In the genomic region with DNA sequence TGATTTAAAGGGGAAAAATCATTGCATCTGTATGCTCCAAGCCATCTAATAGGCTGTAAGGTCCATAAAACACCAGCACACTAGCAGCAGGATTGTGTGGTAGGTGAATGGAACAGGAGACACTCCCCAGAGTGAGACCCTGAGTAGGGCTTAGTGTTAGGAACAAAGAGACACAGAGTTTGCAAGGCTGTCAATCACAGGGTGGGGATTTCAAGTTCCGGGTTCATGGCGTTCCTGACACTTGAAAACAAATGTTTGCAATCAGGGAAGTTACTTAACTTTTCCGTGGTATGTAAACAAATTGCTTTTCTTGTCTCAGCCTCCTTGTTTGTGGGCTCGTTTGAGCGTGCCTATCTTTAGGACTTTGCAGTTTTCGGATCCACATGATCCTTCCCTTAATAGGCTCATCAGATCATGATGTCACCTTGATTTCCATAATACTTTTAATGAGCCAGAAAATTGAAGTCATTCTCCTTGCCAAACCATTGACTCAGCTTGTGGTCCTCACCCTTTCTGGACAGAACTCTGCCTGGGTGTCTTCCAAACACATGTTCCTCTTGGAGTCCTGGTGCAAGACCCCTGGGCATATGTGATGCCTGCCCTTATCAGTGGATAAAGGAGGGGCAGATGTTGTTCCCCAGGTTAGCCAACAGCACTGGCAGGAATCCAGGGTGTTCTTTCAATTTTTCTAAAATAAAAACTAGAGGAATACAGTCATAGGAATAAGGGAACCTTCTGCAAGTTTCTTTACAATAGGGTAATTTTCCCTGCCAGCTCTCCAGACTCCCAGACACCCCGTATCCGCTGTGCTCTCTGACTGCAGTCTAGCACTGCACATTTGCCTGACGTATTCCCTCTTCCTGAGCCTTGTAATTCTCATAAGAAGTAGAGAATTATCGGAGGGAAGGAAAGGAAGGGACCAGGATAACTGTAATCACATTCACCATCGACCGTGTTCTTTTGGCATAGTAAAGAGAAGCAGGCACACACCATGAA, we compare ENCODE assay signal across 13 mouse cellular contexts.
A peak's percentile ranks its signal among the peaks of the same experiment; 100 is the strongest.
DNase-seq lines count a peak whose midpoint lies in the region; ATAC-seq lines count a peak whose summit lies in the region.
"Had no signal": no experiment of that assay in that cellular context is flagged by ENCODE, and none has a peak within 500 bp of the region (broad histone marks: within the 10 kb centered on the region; RNA-seq: fewer than 3 reads in every experiment).

No protein-coding gene starts in this region.

- no peaks in the 10 kb centered on the region for H3K9me3 ChIP-seq in forebrain, embryonic 15.5 days
- H3K9me3 ChIP-seq in forebrain, embryonic 10.5 days = no peaks in the 10 kb centered on the region
- H3K9me3 ChIP-seq: embryonic facial prominence, embryonic 12.5 days; lung, embryonic 15.5 days had no signal

- H3K4me2 ChIP-seq in forebrain, embryonic 15.5 days (replicated peaks) = peak overlapping the region; percentile 2; the same call in 1 of the 2 replicates
- H3K4me2 ChIP-seq: embryonic facial prominence, embryonic 12.5 days; lung, embryonic 15.5 days had no signal

- 32% methylated on average over 12 of the region's 12 CpGs for WGBS in forebrain, embryonic 15.5 days
- 76% methylated on average over 12 of the region's 12 CpGs for WGBS in forebrain, embryonic 10.5 days

- no peak overlapping the region for H3K9ac ChIP-seq in forebrain, embryonic 15.5 days (replicated peaks)
- H3K9ac ChIP-seq: embryonic facial prominence, embryonic 12.5 days; lung, embryonic 15.5 days had no signal

- no peak for DNase-seq in forebrain, embryonic 10.5 days (ENCODE audit: extremely low spot score, low spot score)
- DNase-seq in lung, postnatal 25 days (ENCODE audit: low spot score) = peak; percentile 42
- no peak for DNase-seq in lung, postnatal 10 days
- peak; percentile 48 for DNase-seq in heart, adult 8-10 months (ENCODE audit: low spot score)
- DNase-seq in retina, embryonic 14.5 days (ENCODE audit: low spot score) = peak; percentile 16
- no peak for DNase-seq in embryo, embryonic 10 days (ENCODE audit: low spot score)
- DNase-seq: layer of hippocampus, adult 9-11 months; right cerebral cortex, postnatal 25 days had no signal

- H3K27ac ChIP-seq in forebrain, embryonic 15.5 days (replicated peaks) = peak overlapping the region; percentile 51
- no peak overlapping the region for H3K27ac ChIP-seq in forebrain, embryonic 10.5 days
- H3K27ac ChIP-seq: lung, embryonic 15.5 days had no signal

- peak; percentile 58; the same call in 1 of the 2 replicates for ATAC-seq in forebrain, embryonic 15.5 days (replicated peaks)
- ATAC-seq in erythroblast, adult 5-6 weeks (replicated peaks; ENCODE audit: low FRiP score, poor library complexity, severe bottlenecking) = no peak
- ATAC-seq: intestine, embryonic 16.5 days had no signal

- H3K4me1 ChIP-seq in forebrain, embryonic 15.5 days = peaks cover 14% of the 10 kb centered on the region
- H3K4me1 ChIP-seq in forebrain, embryonic 10.5 days = peaks cover 36% of the 10 kb centered on the region

- no peak overlapping the region for H3K4me3 ChIP-seq in forebrain, embryonic 15.5 days
- H3K4me3 ChIP-seq in forebrain, embryonic 10.5 days = no peak overlapping the region
- H3K4me3 ChIP-seq: embryonic facial prominence, embryonic 12.5 days; lung, embryonic 15.5 days had no signal

- H3K27me3 ChIP-seq in forebrain, embryonic 15.5 days = no peaks in the 10 kb centered on the region
- H3K27me3 ChIP-seq in forebrain, embryonic 10.5 days (ENCODE audit: poor library complexity, severe bottlenecking) = no peaks in the 10 kb centered on the region
- H3K27me3 ChIP-seq: embryonic facial prominence, embryonic 12.5 days; lung, embryonic 15.5 days had no signal

- no peaks in the 10 kb centered on the region for H3K36me3 ChIP-seq in forebrain, embryonic 15.5 days
- H3K36me3 ChIP-seq in forebrain, embryonic 10.5 days (replicated peaks) = no peaks in the 10 kb centered on the region
- H3K36me3 ChIP-seq: embryonic facial prominence, embryonic 12.5 days; lung, embryonic 15.5 days had no signal

Comparison
In these comparisons a context has a peak if more than half of its experiments do, and no peak if none do; other contexts are left out.
1. DNase-seq: peak in lung, postnatal 25 days (single experiment), heart, adult 8-10 months (single experiment) and retina, embryonic 14.5 days (single experiment); none in forebrain, embryonic 10.5 days (single experiment), lung, postnatal 10 days (single experiment) and embryo, embryonic 10 days (single experiment).